ENCODE assay signal across 7 mouse cellular contexts in the genomic region with DNA sequence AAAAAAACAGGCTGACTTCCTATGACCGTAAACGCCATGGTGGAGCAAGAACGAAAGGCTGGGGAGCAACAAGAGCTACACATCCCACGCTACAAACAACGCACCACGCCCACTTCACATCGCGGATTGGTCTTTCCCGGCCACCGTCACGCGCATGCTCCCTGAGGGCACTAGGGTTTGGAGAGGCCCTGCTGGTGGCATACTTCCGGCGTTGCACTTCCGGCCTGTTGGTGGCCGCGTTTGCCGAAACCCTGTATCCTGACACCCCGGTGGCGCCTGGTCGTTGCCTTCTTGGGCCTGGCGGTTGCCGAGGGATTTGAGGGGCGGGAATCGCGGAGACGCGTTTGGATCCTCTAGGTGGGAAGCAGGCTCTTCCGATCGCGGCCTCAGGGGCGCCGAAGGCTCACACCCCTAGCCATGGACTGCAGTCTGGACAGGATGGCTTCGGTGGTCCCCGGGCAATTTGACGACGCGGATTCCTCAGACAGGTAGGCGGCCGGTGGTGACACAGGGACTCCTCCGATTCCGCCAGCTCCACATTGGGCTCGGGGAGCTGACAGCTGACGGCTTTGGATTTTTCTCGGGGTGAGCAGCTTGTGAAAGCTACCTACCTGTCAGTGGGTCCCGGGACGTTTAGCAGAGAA. TPM values are rescaled to one million over a fixed set of nuclear protein-coding genes. Genes with fewer than 3 reads are reported as not detected.
DNase-seq lines count a peak whose midpoint lies in the region; ATAC-seq lines count a peak whose summit lies in the region.

A gene (minus strand): TSS at position 26 of the 644 bp plus-strand sequence.

- no peaks in the 10 kb centered on the region for H3K9me3 ChIP-seq in embryonic facial prominence, embryonic 11.5 days (replicated peaks; ENCODE audit: control insufficient read depth, low read length)
- no peaks in the 10 kb centered on the region for H3K9me3 ChIP-seq in limb, embryonic 10.5 days (replicated peaks)
- H3K9me3 ChIP-seq in midbrain, embryonic 13.5 days, result no peaks in the 10 kb centered on the region

- H3K36me3 ChIP-seq in embryonic facial prominence, embryonic 11.5 days (replicated peaks; ENCODE audit: control insufficient read depth, insufficient read depth, low read depth, low read length), result no peaks in the 10 kb centered on the region
- peaks cover 31% of the 10 kb centered on the region for H3K36me3 ChIP-seq in limb, embryonic 10.5 days
- peaks cover 25% of the 10 kb centered on the region for H3K36me3 ChIP-seq in midbrain, embryonic 13.5 days

- H3K4me3 ChIP-seq in embryonic facial prominence, embryonic 11.5 days (ENCODE audit: low read depth, low read length), result peak within 1 kb of the TSS; percentile 69
- peak within 1 kb of the TSS; percentile 94 for H3K4me3 ChIP-seq in limb, embryonic 10.5 days
- peak within 1 kb of the TSS; percentile 82 for H3K4me3 ChIP-seq in midbrain, embryonic 13.5 days (replicated peaks)

- ATAC-seq in embryonic facial prominence, embryonic 11.5 days (replicated peaks; ENCODE audit: insufficient number of reproducible peaks, low FRiP score, low TSS enrichment, low read depth), result peak; percentile 89
- peak; percentile 95 for ATAC-seq in granulocyte monocyte progenitor cell, adult 5-6 weeks (replicated peaks; ENCODE audit: poor library complexity, severe bottlenecking)
- ATAC-seq in midbrain, embryonic 13.5 days, result peak; percentile 98

- peak within 1 kb of the TSS; percentile 74 for H3K9ac ChIP-seq in embryonic facial prominence, embryonic 11.5 days (replicated peaks; ENCODE audit: low read length)
- H3K9ac ChIP-seq in midbrain, embryonic 13.5 days (replicated peaks), result peak within 1 kb of the TSS; percentile 84

- DNase-seq in adrenal gland, postnatal 14 days, result peak; percentile 98
- DNase-seq in embryonic facial prominence, embryonic 11.5 days (ENCODE audit: low spot score), result peak; percentile 98
- peak; percentile 96 for DNase-seq in kidney, adult 11 months
- DNase-seq in limb, embryonic 10.5 days (ENCODE audit: low spot score), result peak; percentile 99
- peak; percentile 97 for DNase-seq in spleen, adult 12 weeks (ENCODE audit: low spot score)

- H3K4me1 ChIP-seq in embryonic facial prominence, embryonic 11.5 days (ENCODE audit: control insufficient read depth, insufficient read depth, low read length), result no peaks in the 10 kb centered on the region
- H3K4me1 ChIP-seq in limb, embryonic 10.5 days, result peaks cover 18% of the 10 kb centered on the region
- H3K4me1 ChIP-seq in midbrain, embryonic 13.5 days (replicated peaks), result peaks cover 29% of the 10 kb centered on the region

- no peaks in the 10 kb centered on the region for H3K27me3 ChIP-seq in embryonic facial prominence, embryonic 11.5 days (ENCODE audit: control insufficient read depth, insufficient read depth, low read length)
- no peaks in the 10 kb centered on the region for H3K27me3 ChIP-seq in limb, embryonic 10.5 days (ENCODE audit: low read depth, poor library complexity, severe bottlenecking)
- H3K27me3 ChIP-seq in midbrain, embryonic 13.5 days, result no peaks in the 10 kb centered on the region

- under 1% methylated on average over 47 of the region's 47 CpGs for WGBS in embryonic facial prominence, embryonic 11.5 days
- WGBS in limb, embryonic 10.5 days, result under 1% methylated on average over 47 of the region's 47 CpGs
- WGBS in midbrain, embryonic 13.5 days, result under 1% methylated on average over 47 of the region's 47 CpGs

- 0 out of 2 replicates have a peak within 1 kb of the TSS, but pooled peaks have one; percentile 47 for H3K27ac ChIP-seq in embryonic facial prominence, embryonic 11.5 days (replicated peaks; ENCODE audit: low read depth, low read length)
- H3K27ac ChIP-seq in limb, embryonic 10.5 days, result peak within 1 kb of the TSS; percentile 85
- peak within 1 kb of the TSS; percentile 82 for H3K27ac ChIP-seq in midbrain, embryonic 13.5 days

- peak within 1 kb of the TSS; percentile 76 for H3K4me2 ChIP-seq in embryonic facial prominence, embryonic 11.5 days (ENCODE audit: low read depth, low read length)
- peak within 1 kb of the TSS; percentile 86 for H3K4me2 ChIP-seq in midbrain, embryonic 13.5 days (replicated peaks)

RNA-seq across cellular contexts. Expression of the gene that starts here (rescaled TPM):
- 3.0 and 3.6 TPM in 2 replicates for total RNA-seq in adrenal gland, postnatal 14 days (2021)
- polyA plus RNA-seq in embryonic facial prominence, embryonic 11.5 days (2014; fragmentation: Nextera tagmentation; extraction: Ambion mirVana), result 0.48 and 1.2 TPM in 2 replicates
- total RNA-seq in granulocyte monocyte progenitor cell, adult 5-6 weeks (2014; fragmentation: Nextera tagmentation), result 0.62 and 3.0 TPM in 2 replicates
- 0.98 and 2.2 TPM in 2 replicates for total RNA-seq in granulocyte monocyte progenitor cell, adult 5-6 weeks (2017)
- polyA plus RNA-seq in limb, embryonic 10.5 days (2016; fragmentation: Nextera tagmentation; extraction: Ambion mirVana), result 0.78 and 0.96 TPM in 2 replicates
- 2.6 and 2.9 TPM in 2 replicates for polyA plus RNA-seq in midbrain, embryonic 13.5 days (2015; fragmentation: Nextera tagmentation; extraction: Ambion mirVana)

Comparison
In these comparisons a context has a peak if more than half of its experiments do, and no peak if none do; other contexts are left out.
1. Peak in every context shown above with its lines: DNase-seq, ATAC-seq, H3K4me3 ChIP-seq and H3K27ac ChIP-seq.
2. Peak in DNase-seq, H3K4me3 ChIP-seq and H3K27ac ChIP-seq in limb, embryonic 10.5 days; RNA of the gene not detected or under 1 TPM.